15 mouse cellular contexts compared by ENCODE assay signal in genomic region chr1:43491506-43492269, GRCm38 (mm10). TPM values are rescaled to one million over a fixed set of nuclear protein-coding genes. Genes with fewer than 3 reads are reported as not detected.
DNase-seq lines count a peak whose midpoint lies in the region.
"Had no signal": no experiment of that assay in that cellular context is flagged by ENCODE, and none has a peak within 500 bp of the region (broad histone marks: within the 10 kb centered on the region; RNA-seq: fewer than 3 reads in every experiment).

No protein-coding gene starts in this region.

- DNase-seq in cerebellum, adult 9-10 months = peak; percentile 41
- no peak for DNase-seq in cerebellum, adult 11 months
- peak; percentile 34 to 45 for DNase-seq in kidney, adult 8-10 months
- DNase-seq in kidney, postnatal 4 days = no peak
- DNase-seq in 416B (ENCODE audit: low read depth) = peak; percentile 45
- DNase-seq in cerebellum, postnatal 10 days = peak; percentile 35 to 47
- no peak for DNase-seq in embryo, embryonic 9.5 days (ENCODE audit: extremely low spot score)
- DNase-seq in layer of hippocampus, adult 8-10 months (ENCODE audit: low spot score in 2 of 2) = no peak
- DNase-seq: adrenal gland, adult 2 months; B cell, adult 2 months; gastrocnemius, adult 2 months; heart, postnatal 36 days; left cerebral cortex, postnatal 4 days; lung, embryonic 14.5 days; midbrain, embryonic 14.5 days had no signal

RNA-seq across cellular contexts. Expression of gene Nck2, which starts 47.3 kb away (rescaled TPM):
- total RNA-seq in layer of hippocampus, adult 8-10 months (2022) = 10 to 100 TPM; 40.5 to 50.5 (median 48.8) TPM

Comparison
In these comparisons a context has a peak if more than half of its experiments do, and no peak if none do; other contexts are left out.
1. DNase-seq: peak in cerebellum, adult 9-10 months (single experiment), kidney, adult 8-10 months (2 of 2), 416B (single experiment) and cerebellum, postnatal 10 days (2 of 2); none in cerebellum, adult 11 months (single experiment), kidney, postnatal 4 days (0 of 2), embryo, embryonic 9.5 days (single experiment) and layer of hippocampus, adult 8-10 months (0 of 2).